Mouse (Mus musculus) adrenal gland, adult 2 months (tissue): ENCODE data around the gene Akt1s1. TPM values are rescaled to one million over a fixed set of nuclear protein-coding genes. Genes with fewer than 3 reads are reported as not detected.

Source experiments
- microRNA-seq, 2 experiments: library from miRNA; unstranded; fragments of <30 nt; microRNA quantifications; one replicate each; pipeline ENCODE4 v1.2.0; 2021
- polyA plus RNA-seq: library from polyadenylated mRNA; depleted of rRNA; stranded (reverse); fragments of >200 nt; gene quantifications from 2 replicates; pipeline ENCODE4 v1.2.3, GENCODE M21; 2012; rRNA removed
- total RNA-seq, 2 experiments: library from RNA; stranded (reverse); gene quantifications; 2 replicates each; pipeline ENCODE4 v1.2.3; 2021

Gene Akt1s1
- total and polyA plus RNA-seq, 3 experiments = 117 to 890 (median 117) TPM

Small RNA genes within 50 kb of the gene (microRNA-seq; reads per million reads assigned to microRNA genes)
- 0 reads per million in 2 experiments for gene Mir707

Other genes with a start within 250 kb of the Akt1s1 start
- 1 to 10 TPM; 3.2 to 5.6 TPM for gene Myh14, start 178.1 kb upstream of the Akt1s1 start, total RNA-seq
- gene Myh14, start 178.1 kb upstream of the Akt1s1 start, polyA plus RNA-seq = 1.2 and 1.7 TPM in 2 replicates
- gene Izumo2, start 140.2 kb upstream of the Akt1s1 start, total RNA-seq = not detected
- not detected in 2 replicates for gene Izumo2, start 140.2 kb upstream of the Akt1s1 start, polyA plus RNA-seq
- 10 to 100 TPM; 49.2 to 61.1 TPM for gene Vrk3, start 100.6 kb upstream of the Akt1s1 start, total RNA-seq
- 44.1 and 48.4 TPM in 2 replicates for gene Vrk3, start 100.6 kb upstream of the Akt1s1 start, polyA plus RNA-seq
- under 1 TPM; 0.41 to 0.43 TPM for gene Zfp473, start 97.9 kb upstream of the Akt1s1 start, total RNA-seq
- gene Zfp473, start 97.9 kb upstream of the Akt1s1 start, polyA plus RNA-seq = 0.01 and 0.07 TPM in 2 replicates
- 10 to 100 TPM; 33.2 to 54.7 TPM for gene Nup62, start 32.9 kb upstream of the Akt1s1 start, total RNA-seq
- 83.6 and 92.2 TPM in 2 replicates for gene Nup62, start 32.9 kb upstream of the Akt1s1 start, polyA plus RNA-seq
- gene Il4i1, start 32.6 kb upstream of the Akt1s1 start, total RNA-seq = 1 to 10 TPM; 1.6 to 1.8 TPM
- gene Il4i1, start 32.6 kb upstream of the Akt1s1 start, polyA plus RNA-seq = 2.6 and 3.0 TPM in 2 replicates
- 100 to 1,000 TPM; 136 to 166 TPM for gene Atf5, start 32.3 kb upstream of the Akt1s1 start, total RNA-seq
- gene Atf5, start 32.3 kb upstream of the Akt1s1 start, polyA plus RNA-seq = 494 and 666 TPM in 2 replicates
- gene Tbc1d17, start 88 bp downstream of the Akt1s1 start, total RNA-seq = 10 to 100 TPM; 51.0 to 72.6 TPM
- 180 and 223 TPM in 2 replicates for gene Tbc1d17, start 88 bp downstream of the Akt1s1 start, polyA plus RNA-seq
- 10 to 100 TPM; 36.3 to 42.8 TPM for gene Pnkp, start 8.1 kb downstream of the Akt1s1 start, total RNA-seq
- 79.5 and 90.0 TPM in 2 replicates for gene Pnkp, start 8.1 kb downstream of the Akt1s1 start, polyA plus RNA-seq
- gene Ptov1, start 20.8 kb downstream of the Akt1s1 start, total RNA-seq = 100 to 1,000 TPM; 227 TPM
- 492 and 493 TPM in 2 replicates for gene Ptov1, start 20.8 kb downstream of the Akt1s1 start, polyA plus RNA-seq
- gene Med25, start 43.7 kb downstream of the Akt1s1 start, total RNA-seq = 100 to 1,000 TPM in 1 of 2 experiments, 10 to 100 TPM in 1; 80.8 to 105 TPM
- gene Med25, start 43.7 kb downstream of the Akt1s1 start, polyA plus RNA-seq = 635 and 723 TPM in 2 replicates
- gene Fuz, start 47.1 kb downstream of the Akt1s1 start, total RNA-seq = 10 to 100 TPM; 24.2 to 28.0 TPM
- 203 and 213 TPM in 2 replicates for gene Fuz, start 47.1 kb downstream of the Akt1s1 start, polyA plus RNA-seq
- gene Ap2a1, start 80.5 kb downstream of the Akt1s1 start, total RNA-seq = 100 to 1,000 TPM in 1 of 2 experiments, 10 to 100 TPM in 1; 86.3 to 105 TPM
- gene Ap2a1, start 80.5 kb downstream of the Akt1s1 start, polyA plus RNA-seq = 119 and 121 TPM in 2 replicates
- gene Tsks, start 94.2 kb downstream of the Akt1s1 start, total RNA-seq = not detected
- gene Tsks, start 94.2 kb downstream of the Akt1s1 start, polyA plus RNA-seq = 0.13 and 0.31 TPM in 2 replicates
- 10 to 100 TPM in 1 of 2 experiments, 1 to 10 TPM in 1; 7.3 to 13.5 TPM for gene Cpt1c, start 125.9 kb downstream of the Akt1s1 start, total RNA-seq
- gene Cpt1c, start 125.9 kb downstream of the Akt1s1 start, polyA plus RNA-seq = 29.6 and 37.5 TPM in 2 replicates
- gene Prmt1, start 137.6 kb downstream of the Akt1s1 start, total RNA-seq = 100 to 1,000 TPM; 166 to 234 TPM
- gene Prmt1, start 137.6 kb downstream of the Akt1s1 start, polyA plus RNA-seq = 101 and 122 TPM in 2 replicates
- 100 to 1,000 TPM; 105 to 130 TPM for gene Irf3, start 148.7 kb downstream of the Akt1s1 start, total RNA-seq
- 93.3 and 98.1 TPM in 2 replicates for gene Irf3, start 148.7 kb downstream of the Akt1s1 start, polyA plus RNA-seq
- gene Bcl2l12, start 149.7 kb downstream of the Akt1s1 start, total RNA-seq = 10 to 100 TPM; 20.1 to 20.3 TPM
- gene Bcl2l12, start 149.7 kb downstream of the Akt1s1 start, polyA plus RNA-seq = 40.4 and 50.3 TPM in 2 replicates
- 10 to 100 TPM; 72.0 to 83.7 TPM for gene Scaf1, start 167.4 kb downstream of the Akt1s1 start, total RNA-seq
- 117 and 121 TPM in 2 replicates for gene Scaf1, start 167.4 kb downstream of the Akt1s1 start, polyA plus RNA-seq
- 100 to 1,000 TPM in 1 of 2 experiments, 10 to 100 TPM in 1; 93.7 to 118 TPM for gene Rras, start 169.0 kb downstream of the Akt1s1 start, total RNA-seq
- gene Rras, start 169.0 kb downstream of the Akt1s1 start, polyA plus RNA-seq = 161 and 176 TPM in 2 replicates
- 10 to 100 TPM; 40.2 to 49.7 TPM for gene Prr12, start 203.9 kb downstream of the Akt1s1 start, total RNA-seq
- 17.7 and 21.3 TPM in 2 replicates for gene Prr12, start 203.9 kb downstream of the Akt1s1 start, polyA plus RNA-seq
- 10 to 100 TPM; 40.2 to 58.1 TPM for gene Nosip, start 213.4 kb downstream of the Akt1s1 start, total RNA-seq
- 89.9 and 97.9 TPM in 2 replicates for gene Nosip, start 213.4 kb downstream of the Akt1s1 start, polyA plus RNA-seq
- 10 to 100 TPM; 20.9 to 21.9 TPM for gene Prrg2, start 213.7 kb downstream of the Akt1s1 start, total RNA-seq
- gene Prrg2, start 213.7 kb downstream of the Akt1s1 start, polyA plus RNA-seq = 70.3 and 85.2 TPM in 2 replicates
- gene Rcn3, start 243.2 kb downstream of the Akt1s1 start, total RNA-seq = 10 to 100 TPM; 26.5 to 50.3 TPM
- gene Rcn3, start 243.2 kb downstream of the Akt1s1 start, polyA plus RNA-seq = 93.3 and 104 TPM in 2 replicates